In genomic region chr6:114647011-114647410, GRCm38 (mm10) we compare ENCODE assay signal across 14 mouse cellular contexts.
"Had no signal": no experiment of that assay in that cellular context is flagged by ENCODE, and none has a peak within 500 bp of the region (broad histone marks: within the 10 kb centered on the region; RNA-seq: fewer than 3 reads in every experiment).

No protein-coding gene starts in this region.

- H3K4me3 ChIP-seq: lung, embryonic 15.5 days; megakaryocyte, embryonic 14.5 days; midbrain, embryonic 13.5 days; midbrain, embryonic 15.5 days; neural tube, embryonic 12.5 days; stomach, embryonic 15.5 days had no signal

- DNase-seq: lung, adult 2 months; right cerebral cortex, postnatal 14 days; thymus, adult 2 months; thymus, postnatal 25 days; thymus, postnatal 4 days had no signal

- H3K9me3 ChIP-seq: lung, embryonic 15.5 days; megakaryocyte, embryonic 14.5 days; midbrain, embryonic 13.5 days; midbrain, embryonic 15.5 days; neural tube, embryonic 12.5 days; stomach, embryonic 15.5 days had no signal

- ATAC-seq: lung, postnatal 0 days; midbrain, embryonic 13.5 days; midbrain, embryonic 15.5 days had no signal

- H3K27me3 ChIP-seq: lung, embryonic 15.5 days; megakaryocyte, embryonic 14.5 days; midbrain, embryonic 13.5 days; midbrain, embryonic 15.5 days; neural tube, embryonic 12.5 days; stomach, embryonic 15.5 days had no signal

- H3K9ac ChIP-seq: lung, embryonic 15.5 days; midbrain, embryonic 13.5 days; midbrain, embryonic 15.5 days; neural tube, embryonic 12.5 days; stomach, embryonic 15.5 days had no signal

- H3K36me3 ChIP-seq: lung, embryonic 15.5 days; midbrain, embryonic 13.5 days; midbrain, embryonic 15.5 days; neural tube, embryonic 12.5 days; stomach, embryonic 15.5 days had no signal

- H3K4me2 ChIP-seq: lung, embryonic 15.5 days; midbrain, embryonic 11.5 days; midbrain, embryonic 13.5 days; midbrain, embryonic 15.5 days; neural tube, embryonic 12.5 days; stomach, embryonic 15.5 days had no signal

- H3K27ac ChIP-seq: lung, embryonic 15.5 days; midbrain, embryonic 13.5 days; midbrain, embryonic 15.5 days; neural tube, embryonic 12.5 days; stomach, embryonic 15.5 days; stomach, postnatal 0 days had no signal
